Mouse (Mus musculus): ENCODE results near the gene Serpine1.
A peak's percentile ranks its signal among the peaks of the same experiment; 100 is the strongest.
"Not testable (repeated sequence)": the region's sequence is repeated elsewhere in the genome, so short reads cannot be mapped to it uniquely, and the experiment has no call there.

The Serpine1 gene

GRCm38 (mm10) chr5:137072079-137072960, at the start of gene Serpine1:
Gene Serpine1, minus strand, starts transcription at chr5:137072268.
- peak; percentile 18 for DNase-seq

- DNase-seq: no peak
Measured at GRCm38 (mm10) chr5:137121280-137121679, 49.2 kb upstream of the Serpine1 start.

GRCm38 (mm10) chr5:137118878-137119277, 46.8 kb upstream of the Serpine1 start:
- no peak for DNase-seq

- not testable (repeated sequence) for DNase-seq
Measured at GRCm38 (mm10) chr5:137117994-137118393, 45.9 kb upstream of the Serpine1 start.

- no peak for DNase-seq
Measured at GRCm38 (mm10) chr5:137116987-137117386, 44.9 kb upstream of the Serpine1 start.

- DNase-seq: no peak
Measured at GRCm38 (mm10) chr5:137115866-137116847, 44.1 kb upstream of the Serpine1 start, which contains the start of gene Trim56. Gene Trim56, minus strand, starts transcription at chr5:137116209.

- no peak for DNase-seq
Measured at GRCm38 (mm10) chr5:137114891-137115561, 43.0 kb upstream of the Serpine1 start.

- DNase-seq: no peak
Measured at GRCm38 (mm10) chr5:137111542-137112408, 39.7 kb upstream of the Serpine1 start.

- DNase-seq: no peak
Measured at GRCm38 (mm10) chr5:137110863-137111262, 38.8 kb upstream of the Serpine1 start.

- DNase-seq: no peak
Measured at GRCm38 (mm10) chr5:137109941-137110593, 38.0 kb upstream of the Serpine1 start.

GRCm38 (mm10) chr5:137108111-137108510, 36.0 kb upstream of the Serpine1 start:
- no peak for DNase-seq

GRCm38 (mm10) chr5:137107670-137108069, 35.6 kb upstream of the Serpine1 start:
- no peak for DNase-seq

- peak; percentile 70 for DNase-seq
Measured at GRCm38 (mm10) chr5:137107024-137107423, 35.0 kb upstream of the Serpine1 start.

GRCm38 (mm10) chr5:137106434-137106833, 34.4 kb upstream of the Serpine1 start:
- no peak for DNase-seq

- no peak for DNase-seq
Measured at GRCm38 (mm10) chr5:137103969-137104368, 31.9 kb upstream of the Serpine1 start.

GRCm38 (mm10) chr5:137102575-137103522, 30.8 kb upstream of the Serpine1 start:
- DNase-seq: peak; percentile 9

GRCm38 (mm10) chr5:137102078-137102477, 30.0 kb upstream of the Serpine1 start:
- no peak for DNase-seq

- no peak for DNase-seq
Measured at GRCm38 (mm10) chr5:137100660-137101059, 28.6 kb upstream of the Serpine1 start.

- DNase-seq: no peak
Measured at GRCm38 (mm10) chr5:137098418-137098817, 26.4 kb upstream of the Serpine1 start.

- no peak for DNase-seq
Measured at GRCm38 (mm10) chr5:137096037-137096436, 24.0 kb upstream of the Serpine1 start.
